Mouse (Mus musculus) effector memory CD4-positive, alpha-beta T cell, adult 5 months (primary cell): ENCODE results near the gene Gm17428. TPM values are rescaled to one million over a fixed set of nuclear protein-coding genes. Genes with fewer than 3 reads are reported as not detected.

ENCODE experiments used
- polyA plus RNA-seq: library from polyadenylated mRNA; unstranded; fragments of 100-300 nt; shearing (Covaris generic); gene quantifications from one replicate; pipeline ENCODE4 v1.2.1, GENCODE M21; 2017

The Gm17428 gene
- not detected for polyA plus RNA-seq

GRCm38 (mm10) chr14:54976633-54977032 is at the start of gene Gm17428:
Gm17428 (plus strand) TSS chr14:54976933.

GRCm38 (mm10) chr14:54932645-54933150 is 44.0 kb upstream of the Gm17428 start, which contains the start of gene Il25:
Il25 (plus strand) TSS chr14:54932695.

GRCm38 (mm10) chr14:54935904-54936830 is 40.6 kb upstream of the Gm17428 start, which contains the start of gene Cmtm5:
Cmtm5 (plus strand) TSS chr14:54936261.

GRCm38 (mm10) chr14:54966320-54966977 is 10.3 kb upstream of the Gm17428 start, which contains the start of gene Myh6:
Myh6 (minus strand) TSS chr14:54966927.

GRCm38 (mm10) chr14:54994136-54994868 is 17.6 kb downstream of the Gm17428 start, which contains the start of gene Myh7:
Myh7 (minus strand) TSS chr14:54994626.

GRCm38 (mm10) chr14:55014991-55015766 is 38.4 kb downstream of the Gm17428 start, which contains the start of gene Ngdn:
Ngdn (plus strand) TSS chr14:55015454.

Other genes with a start within 250 kb of the Gm17428 start
- not detected for gene Slc7a8, start 195.0 kb upstream of the Gm17428 start, polyA plus RNA-seq
- gene Rnf212b, start 162.8 kb upstream of the Gm17428 start, polyA plus RNA-seq = not detected
- 7.2 TPM for gene Homez, start 106.0 kb upstream of the Gm17428 start, polyA plus RNA-seq
- gene Ppp1r3e, start 99.4 kb upstream of the Gm17428 start, polyA plus RNA-seq = 2.8 TPM
- gene Bcl2l2, start 93.6 kb upstream of the Gm17428 start, polyA plus RNA-seq = 0.16 TPM
- not detected for gene Gm20521, start 93.5 kb upstream of the Gm17428 start, polyA plus RNA-seq
- gene Pabpn1, start 84.4 kb upstream of the Gm17428 start, polyA plus RNA-seq = 198 TPM
- gene Slc22a17, start 63.8 kb upstream of the Gm17428 start, polyA plus RNA-seq = 1.7 TPM
- not detected for gene Efs, start 50.8 kb upstream of the Gm17428 start, polyA plus RNA-seq
- not detected for gene Il25, start 44.2 kb upstream of the Gm17428 start, polyA plus RNA-seq
- gene Cmtm5, start 40.7 kb upstream of the Gm17428 start, polyA plus RNA-seq = not detected
- not detected for gene Myh6, start 10.0 kb upstream of the Gm17428 start, polyA plus RNA-seq
- gene Myh7, start 17.7 kb downstream of the Gm17428 start, polyA plus RNA-seq = not detected
- gene Ngdn, start 38.5 kb downstream of the Gm17428 start, polyA plus RNA-seq = 107 TPM
- gene Zfhx2, start 115.4 kb downstream of the Gm17428 start, polyA plus RNA-seq = 13.4 TPM
- gene Thtpa, start 117.9 kb downstream of the Gm17428 start, polyA plus RNA-seq = 10.8 TPM
- gene Ap1g2, start 129.7 kb downstream of the Gm17428 start, polyA plus RNA-seq = 145 TPM
- gene Jph4, start 140.0 kb downstream of the Gm17428 start, polyA plus RNA-seq = not detected
- not detected for gene Dhrs2, start 245.1 kb downstream of the Gm17428 start, polyA plus RNA-seq